Mouse (Mus musculus) cerebellum, adult 8-10 months (tissue): ENCODE measurements around the gene D430041D05Rik.

Experiments used
- DNase-seq: peaks from one replicate; pipeline ENCODE4 v3.0.0; 2022

Gene D430041D05Rik

DNA sequence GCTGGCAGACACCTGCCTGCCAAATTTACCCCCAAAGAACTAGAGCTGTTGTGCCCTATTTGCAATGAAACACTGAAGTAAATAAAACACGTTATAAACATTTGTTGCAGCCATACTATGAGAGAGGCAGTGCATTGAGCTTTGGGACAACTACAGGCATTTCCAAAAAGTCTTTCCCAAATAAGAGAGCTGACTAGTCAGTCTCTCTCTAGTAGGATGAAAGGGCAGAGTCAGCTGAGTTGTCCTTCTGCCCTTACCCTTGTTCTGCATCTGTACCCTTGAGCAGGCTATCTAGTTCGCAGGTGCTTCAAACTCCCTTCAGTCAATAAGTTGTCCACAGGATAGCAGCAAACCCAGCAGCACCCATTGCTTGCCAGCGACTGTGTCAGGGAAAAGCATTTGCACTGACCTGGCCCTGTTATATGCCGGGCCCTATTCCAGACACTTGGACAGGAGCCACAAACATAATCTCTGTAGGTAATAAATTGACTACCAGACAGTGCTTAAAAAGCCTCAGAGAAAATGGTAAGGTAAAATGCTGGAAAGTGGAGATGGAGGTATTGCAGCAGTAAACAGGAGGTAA lies at the start of gene D430041D05Rik:
D430041D05Rik (minus strand) TSS at position 51 of the 583 bp plus-strand sequence.
- peak; percentile 34 for DNase-seq

DNA sequence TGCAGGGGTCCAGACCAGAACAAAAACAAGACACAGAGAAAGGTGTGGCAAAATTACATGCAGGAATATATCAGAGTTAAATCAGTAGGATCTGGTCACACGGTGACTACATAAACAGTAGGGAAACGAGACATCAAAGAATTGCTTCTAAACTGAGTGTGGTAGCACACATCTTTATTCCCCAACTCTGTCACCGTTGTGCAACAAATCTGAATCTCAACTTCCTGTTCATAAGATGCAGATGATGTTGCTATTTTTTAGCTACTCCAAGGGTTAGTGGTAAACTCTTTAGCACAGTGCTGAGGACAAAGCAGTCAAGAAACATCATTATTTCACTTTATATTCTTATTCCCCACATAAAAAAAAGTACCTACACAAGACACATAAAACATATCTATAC lies 49.2 kb upstream of the D430041D05Rik start:
- DNase-seq: no peak

DNA sequence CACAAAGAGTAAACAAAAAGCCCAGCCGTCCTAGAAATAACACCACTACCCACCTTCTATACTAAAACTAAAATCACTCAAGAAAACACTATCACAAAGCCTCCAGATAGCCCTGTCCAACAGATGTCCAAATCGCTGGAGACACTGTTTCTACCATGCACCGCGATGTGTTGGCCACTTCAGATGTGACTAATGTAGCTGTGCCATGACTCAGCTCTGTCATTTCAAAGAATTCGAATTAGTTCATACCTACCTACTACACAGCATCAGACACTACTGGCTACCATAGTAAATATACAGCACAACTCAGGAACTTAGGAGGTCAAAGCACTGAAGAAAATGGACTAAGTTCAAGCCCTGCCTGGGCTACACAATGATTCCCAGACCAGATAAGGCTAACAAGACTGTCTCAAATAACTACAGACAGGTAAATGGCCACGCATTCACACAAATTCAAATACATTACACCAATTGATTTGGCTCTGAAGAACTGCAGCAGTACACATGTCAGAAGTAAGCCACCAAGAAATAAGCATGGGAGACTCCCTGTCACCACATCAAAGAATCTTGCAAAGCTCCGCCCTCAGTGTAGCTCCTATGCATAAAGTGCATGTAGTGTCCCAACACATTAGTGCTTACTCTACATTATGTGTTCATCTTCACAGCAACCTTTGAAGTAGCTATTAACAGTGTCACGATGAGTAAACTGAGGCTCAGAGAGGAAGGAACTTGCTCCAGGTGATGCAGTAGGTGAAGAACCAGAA lies 47.9 kb upstream of the D430041D05Rik start:
- DNase-seq: no peak

DNA sequence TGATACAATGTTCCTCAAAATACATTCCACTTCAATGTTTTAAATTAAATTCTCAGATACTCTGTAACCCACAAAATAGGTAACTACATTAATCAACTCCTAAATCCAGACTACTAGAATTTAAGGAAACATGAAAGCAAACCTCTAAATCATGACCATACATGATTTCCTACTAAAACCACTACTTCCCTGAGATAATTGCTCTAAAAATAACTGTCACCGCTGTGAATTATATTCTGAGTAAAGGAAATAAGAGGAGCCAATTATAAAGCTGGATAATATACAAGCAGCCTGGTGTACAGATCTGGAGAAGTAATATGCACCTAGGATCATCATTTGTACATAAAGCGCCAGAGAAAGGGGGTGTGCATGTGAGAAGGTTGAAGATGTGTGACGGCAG lies 46.3 kb upstream of the D430041D05Rik start:
- DNase-seq: no peak

DNA sequence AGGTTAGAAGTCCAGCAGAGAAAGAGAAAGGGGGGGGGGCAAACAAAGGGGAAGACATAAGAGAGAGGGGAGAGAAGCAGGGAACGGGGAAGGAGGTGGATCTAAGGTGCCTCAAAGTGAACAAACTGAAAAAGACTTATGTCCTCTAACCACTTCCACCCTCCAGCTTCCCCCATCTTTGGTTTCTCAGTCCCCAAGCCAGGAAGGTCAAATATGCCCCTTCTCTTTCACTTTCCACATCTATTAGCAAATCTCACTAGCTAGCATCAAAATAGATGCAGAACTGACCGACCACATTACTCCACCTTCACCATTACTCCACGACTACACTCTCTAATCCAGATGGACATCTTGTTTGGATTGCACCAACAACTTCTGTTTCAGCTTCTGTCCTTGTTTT lies 39.9 kb upstream of the D430041D05Rik start:
- no peak for DNase-seq

DNA sequence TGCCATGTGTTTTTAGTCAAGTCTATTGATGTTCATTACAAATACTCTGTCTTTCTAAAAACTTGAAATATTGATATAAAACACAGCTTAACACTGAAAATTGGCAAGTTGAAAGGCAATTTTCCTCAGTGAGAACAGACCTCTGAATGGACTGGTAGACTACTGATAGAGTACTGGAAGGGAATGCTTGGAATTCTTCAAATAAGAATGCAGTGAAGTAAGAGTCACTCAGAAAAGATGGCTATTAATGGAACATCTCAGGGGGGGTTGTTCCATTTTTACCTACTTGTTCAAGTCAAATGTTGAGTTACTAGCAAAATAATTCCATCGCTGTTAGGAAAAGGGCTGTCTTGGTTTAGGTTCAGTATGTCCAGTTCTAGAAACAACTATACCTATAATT lies 38.4 kb upstream of the D430041D05Rik start:
- DNase-seq: no peak

DNA sequence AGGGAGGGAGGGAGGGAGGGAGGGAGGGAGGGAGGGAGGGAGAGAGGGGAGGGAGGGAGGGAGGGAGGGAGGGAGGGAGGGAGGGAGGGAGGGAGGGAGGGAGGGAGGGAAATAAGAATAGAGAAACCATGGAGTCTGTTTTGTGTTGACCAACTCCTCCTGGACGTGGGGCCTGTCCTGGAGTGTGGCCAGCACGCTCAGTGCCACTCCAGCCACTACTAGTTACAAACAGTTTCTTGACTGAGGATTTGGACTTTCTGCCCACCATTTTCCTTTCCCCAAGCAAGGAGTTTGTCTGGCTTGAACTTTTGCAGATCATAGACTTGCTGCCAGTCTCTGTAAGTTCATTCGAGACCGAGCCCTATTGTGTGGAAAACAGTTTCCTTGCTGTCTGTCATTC lies 37.4 kb upstream of the D430041D05Rik start:
- no peak for DNase-seq

DNA sequence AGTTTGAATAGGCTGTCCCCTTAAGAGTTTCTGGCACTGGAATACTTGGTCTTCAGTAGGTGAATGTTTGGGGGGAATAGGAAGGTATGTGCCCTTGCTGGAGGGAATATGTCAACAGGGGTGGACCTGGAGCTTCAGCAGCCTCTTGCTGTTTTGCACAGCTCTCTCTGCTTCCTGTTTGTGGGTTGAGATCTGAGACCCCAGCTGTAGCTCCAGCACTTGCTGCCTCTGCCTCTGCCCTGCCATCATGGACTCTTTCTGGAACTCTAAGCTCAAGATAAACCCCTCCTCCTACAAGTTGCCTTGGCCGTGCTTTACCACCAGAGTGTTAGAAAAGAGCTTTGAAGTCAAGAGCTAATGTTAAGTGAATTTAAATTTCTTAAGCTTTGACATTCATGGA lies 35.2 kb upstream of the D430041D05Rik start:
- DNase-seq: no peak

DNA sequence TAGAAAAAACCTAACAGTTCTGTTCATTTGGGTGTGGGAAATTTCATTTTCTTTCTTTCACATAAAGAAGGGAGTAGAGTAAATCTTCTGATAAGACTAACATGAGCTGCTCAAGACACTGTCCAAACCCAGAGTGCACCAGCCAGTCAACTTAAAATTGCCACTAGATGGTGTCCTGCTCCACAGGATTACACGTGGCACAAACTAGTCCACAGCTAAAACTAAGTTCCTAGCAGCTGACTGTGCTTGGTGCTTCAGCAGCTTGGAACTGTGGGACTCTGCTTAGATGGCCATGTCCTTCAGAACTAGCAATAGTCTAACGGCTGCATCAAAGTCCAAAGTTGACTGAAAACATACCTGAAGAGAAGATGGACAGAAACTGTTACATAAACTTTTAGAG lies 34.0 kb upstream of the D430041D05Rik start:
- DNase-seq: peak; percentile 59

DNA sequence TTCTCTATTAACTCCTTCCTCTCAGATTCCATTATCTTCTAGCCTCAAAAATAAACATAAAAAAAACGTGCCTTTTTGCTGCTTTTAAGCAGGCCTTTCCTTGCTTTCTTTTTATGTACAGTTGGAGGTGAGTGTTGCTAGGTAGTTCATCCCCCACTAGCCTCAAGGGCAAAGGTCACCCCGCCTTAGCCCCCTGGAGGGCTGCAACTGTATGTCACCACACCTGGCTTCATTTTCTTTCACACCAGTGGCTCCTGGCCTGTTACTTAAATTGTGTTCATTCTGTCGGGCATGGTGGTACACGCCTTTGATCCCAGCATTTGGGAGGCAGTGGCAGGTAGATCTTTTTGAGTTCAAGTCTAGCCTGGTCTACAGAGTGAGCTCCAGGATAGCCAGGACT lies 31.5 kb upstream of the D430041D05Rik start:
- no peak for DNase-seq

DNA sequence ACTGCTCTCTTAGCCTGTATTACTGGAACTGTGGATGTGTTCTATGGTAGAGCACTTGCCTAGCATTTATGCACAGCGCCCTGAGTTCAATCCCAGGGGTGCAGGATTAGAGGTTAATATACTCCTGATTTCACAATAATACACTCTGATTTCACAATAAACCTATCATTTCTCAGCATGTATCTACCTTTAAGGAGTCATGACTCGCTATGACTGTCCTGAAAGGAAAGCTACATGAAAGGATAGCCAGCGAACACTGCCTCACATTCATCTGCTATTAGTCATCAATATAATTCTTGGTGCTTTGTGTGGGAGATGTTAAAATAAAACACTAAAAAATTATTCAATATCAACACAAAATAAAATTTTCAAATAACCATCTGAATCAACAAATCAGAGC lies 25.4 kb upstream of the D430041D05Rik start:
- no peak for DNase-seq

DNA sequence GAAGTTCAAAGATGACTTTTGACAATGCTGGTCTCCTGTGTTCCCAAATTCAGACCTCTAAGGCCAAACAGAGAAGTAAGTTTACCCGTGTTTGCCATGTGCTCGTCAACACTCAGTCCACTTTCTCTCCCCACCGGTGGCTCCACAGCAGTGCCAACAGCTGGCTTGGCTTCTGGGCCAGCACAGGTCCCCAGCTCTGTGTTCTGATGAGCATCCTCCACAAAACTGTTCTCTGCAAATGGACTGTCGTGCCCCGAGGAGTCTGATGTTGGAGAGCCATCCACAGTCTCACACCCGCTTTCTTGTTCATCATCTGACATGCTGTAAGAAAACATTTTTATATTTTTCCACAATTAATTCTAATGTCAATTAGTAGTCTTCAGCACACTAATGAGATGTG lies 20.3 kb upstream of the D430041D05Rik start:
- DNase-seq: no peak

DNA sequence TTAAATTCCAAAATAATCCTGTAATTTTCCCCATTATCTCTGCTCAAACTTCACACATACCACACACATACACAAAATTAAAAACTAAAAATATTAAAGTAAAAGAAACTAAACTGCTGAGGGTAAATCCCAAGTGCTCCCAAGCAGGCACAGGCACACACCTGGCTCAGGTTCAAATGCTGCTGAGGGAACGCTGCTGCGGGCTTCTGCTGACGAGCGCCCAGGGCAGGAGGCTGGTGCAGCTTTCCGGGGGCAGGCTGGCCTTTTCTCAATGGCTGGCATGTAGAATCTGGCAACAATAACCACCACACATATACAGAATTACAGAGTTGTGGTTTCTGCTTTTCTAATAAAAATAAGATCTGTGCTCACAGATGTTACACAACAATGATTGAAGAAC lies 19.8 kb upstream of the D430041D05Rik start:
- no peak for DNase-seq

DNA sequence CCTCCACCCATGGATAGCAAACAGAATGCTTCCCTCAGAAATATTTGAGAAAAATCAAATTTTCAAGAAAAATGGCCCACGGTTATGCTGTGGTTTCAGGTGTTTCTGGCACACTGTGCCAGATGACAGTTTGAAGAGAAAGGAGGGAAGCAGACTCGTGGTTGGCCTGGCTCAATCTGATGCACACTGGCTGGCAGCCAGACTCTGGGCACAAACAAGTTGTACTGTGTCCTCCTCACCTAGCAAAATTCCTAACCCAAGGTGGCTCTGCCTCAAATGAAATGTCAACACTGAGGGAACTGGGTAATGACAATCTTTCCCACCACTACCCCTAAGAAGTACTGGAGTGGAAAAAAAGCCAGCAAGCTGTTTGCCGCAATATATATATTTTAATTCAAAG lies 15.3 kb upstream of the D430041D05Rik start:
- DNase-seq: no peak

DNA sequence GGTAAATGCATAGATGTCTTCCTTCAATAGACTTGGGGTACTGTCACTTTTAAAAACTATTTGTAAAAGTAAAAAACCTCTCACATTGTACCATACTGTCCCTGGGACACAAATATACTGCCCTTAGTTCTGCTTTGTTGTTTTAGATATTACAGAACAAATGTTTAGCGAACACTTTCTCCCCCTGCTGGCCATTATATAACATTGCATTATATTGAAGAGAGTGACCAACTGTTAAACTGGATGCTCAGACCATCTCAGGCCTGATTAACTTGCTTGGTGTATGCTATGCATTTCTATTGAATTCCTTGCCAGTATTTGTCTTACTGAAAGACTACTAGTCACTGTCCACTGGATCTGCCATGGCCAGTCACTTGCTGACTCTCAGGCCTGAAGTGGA lies 11.4 kb upstream of the D430041D05Rik start:
- DNase-seq: peak; percentile 46

DNA sequence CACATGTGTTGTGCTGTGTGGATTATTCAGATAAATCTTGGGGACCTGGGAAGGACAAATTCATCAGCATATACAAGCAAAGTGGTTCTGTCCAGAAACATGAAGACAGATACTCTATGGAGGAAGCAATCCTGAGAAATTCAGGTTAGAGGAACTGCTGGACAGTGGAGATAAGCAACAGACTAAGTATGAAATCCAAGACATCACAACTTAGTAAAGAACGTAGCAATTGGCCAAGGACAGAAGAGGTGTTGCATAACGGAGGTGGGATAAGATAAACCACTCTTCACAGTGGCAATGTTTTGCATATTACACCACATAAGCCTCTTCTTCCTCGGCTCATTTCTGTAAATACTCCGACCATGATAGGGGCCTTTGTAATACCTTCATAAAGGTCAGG lies 10.0 kb upstream of the D430041D05Rik start:
- DNase-seq: no peak

DNA sequence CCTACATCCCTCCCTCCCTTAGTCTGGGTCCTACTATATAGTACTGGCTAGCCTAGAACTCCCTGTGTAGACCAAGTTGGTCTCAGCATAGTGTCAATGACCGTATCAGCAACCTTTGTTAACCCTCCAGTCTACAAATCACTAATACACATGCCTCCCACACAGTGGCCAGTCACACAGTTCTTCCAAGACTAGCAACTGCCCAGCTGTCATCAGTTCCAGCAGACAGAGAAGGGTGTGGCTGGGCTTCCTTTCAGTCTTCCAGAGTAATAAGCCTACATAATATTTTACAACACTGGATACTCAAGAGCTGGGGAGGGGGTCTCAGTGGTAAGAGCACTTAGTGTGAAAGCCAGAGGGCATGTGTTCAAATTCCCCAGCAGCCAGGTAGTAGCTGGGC lies 9.2 kb upstream of the D430041D05Rik start:
- no peak for DNase-seq

DNA sequence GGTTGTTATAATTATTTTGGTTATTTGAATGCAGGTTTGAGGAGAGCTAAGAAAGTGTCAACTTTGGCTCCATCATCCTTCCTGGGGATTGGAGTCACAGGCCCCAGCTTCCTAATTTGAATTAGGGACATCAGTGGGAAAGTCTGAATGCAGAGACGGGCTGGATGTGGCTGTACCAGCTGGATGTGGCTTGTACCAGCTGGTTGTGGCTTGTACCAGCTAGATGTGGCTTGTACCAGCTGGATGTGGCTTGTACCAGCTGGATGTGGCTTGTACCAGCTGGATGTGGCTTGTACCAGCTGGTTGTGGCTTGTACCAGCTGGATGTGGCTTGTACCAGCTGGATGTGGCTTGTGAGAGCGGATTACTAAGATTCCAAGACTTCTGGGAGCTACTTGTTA lies 8.6 kb upstream of the D430041D05Rik start:
- no peak for DNase-seq

DNA sequence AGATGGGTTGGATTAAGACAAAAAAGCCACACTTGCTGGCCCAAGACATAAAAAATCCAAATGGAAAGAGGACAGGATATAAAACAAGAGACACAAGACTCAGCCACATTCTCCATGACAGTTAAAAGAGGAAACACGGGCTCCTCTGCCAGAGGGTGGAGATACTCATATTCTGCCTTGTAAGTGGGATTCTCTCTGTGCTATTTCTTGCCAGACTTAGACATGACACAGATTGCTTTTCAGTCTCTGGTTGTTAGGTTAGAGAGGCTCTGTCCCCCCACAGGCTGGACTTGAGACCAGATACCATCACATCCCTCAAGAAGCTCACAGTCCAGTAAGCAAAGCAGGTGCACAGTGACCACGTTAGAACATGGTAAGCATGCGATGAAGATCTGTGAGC lies 2.2 kb upstream of the D430041D05Rik start:
- no peak for DNase-seq

DNA sequence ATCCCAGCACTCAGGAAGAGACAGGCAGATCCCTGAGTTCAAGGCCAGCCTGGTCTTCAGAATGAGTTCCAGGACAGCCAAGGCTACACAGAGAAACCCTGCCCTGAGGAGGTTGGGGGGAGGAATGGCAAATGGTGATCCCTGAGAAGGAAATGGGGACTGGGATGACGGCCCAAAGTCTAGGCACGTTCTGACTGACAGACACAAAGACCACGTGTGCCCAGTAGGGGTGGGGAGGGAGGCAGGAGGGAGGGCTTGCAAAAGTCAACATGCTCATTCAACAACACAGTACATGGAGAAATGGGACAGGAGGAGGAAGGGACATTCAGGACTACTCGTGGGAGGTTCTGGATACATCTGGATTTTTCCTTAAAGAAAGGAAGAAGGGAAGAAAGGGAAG lies 1.7 kb upstream of the D430041D05Rik start:
- no peak for DNase-seq

DNA sequence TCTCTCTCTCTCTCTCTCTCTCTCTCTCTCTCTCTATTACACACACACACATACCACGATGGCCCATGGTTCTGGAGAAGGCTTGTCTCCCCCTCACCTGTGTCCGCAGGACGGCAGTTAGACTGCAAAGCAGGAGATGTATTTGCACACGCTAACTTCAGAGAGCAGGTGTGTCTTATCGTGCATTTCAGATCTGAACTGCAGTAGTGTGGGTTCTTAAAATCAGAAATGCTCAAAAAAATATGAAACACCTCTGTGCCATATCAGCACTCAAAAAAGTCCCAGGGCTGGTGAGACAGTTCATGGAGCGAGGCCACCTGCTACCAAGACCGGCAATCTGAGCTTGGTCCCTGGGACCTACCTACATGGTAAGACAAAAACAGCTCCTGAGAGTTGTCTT lies 993 bp upstream of the D430041D05Rik start:
- no peak for DNase-seq

DNA sequence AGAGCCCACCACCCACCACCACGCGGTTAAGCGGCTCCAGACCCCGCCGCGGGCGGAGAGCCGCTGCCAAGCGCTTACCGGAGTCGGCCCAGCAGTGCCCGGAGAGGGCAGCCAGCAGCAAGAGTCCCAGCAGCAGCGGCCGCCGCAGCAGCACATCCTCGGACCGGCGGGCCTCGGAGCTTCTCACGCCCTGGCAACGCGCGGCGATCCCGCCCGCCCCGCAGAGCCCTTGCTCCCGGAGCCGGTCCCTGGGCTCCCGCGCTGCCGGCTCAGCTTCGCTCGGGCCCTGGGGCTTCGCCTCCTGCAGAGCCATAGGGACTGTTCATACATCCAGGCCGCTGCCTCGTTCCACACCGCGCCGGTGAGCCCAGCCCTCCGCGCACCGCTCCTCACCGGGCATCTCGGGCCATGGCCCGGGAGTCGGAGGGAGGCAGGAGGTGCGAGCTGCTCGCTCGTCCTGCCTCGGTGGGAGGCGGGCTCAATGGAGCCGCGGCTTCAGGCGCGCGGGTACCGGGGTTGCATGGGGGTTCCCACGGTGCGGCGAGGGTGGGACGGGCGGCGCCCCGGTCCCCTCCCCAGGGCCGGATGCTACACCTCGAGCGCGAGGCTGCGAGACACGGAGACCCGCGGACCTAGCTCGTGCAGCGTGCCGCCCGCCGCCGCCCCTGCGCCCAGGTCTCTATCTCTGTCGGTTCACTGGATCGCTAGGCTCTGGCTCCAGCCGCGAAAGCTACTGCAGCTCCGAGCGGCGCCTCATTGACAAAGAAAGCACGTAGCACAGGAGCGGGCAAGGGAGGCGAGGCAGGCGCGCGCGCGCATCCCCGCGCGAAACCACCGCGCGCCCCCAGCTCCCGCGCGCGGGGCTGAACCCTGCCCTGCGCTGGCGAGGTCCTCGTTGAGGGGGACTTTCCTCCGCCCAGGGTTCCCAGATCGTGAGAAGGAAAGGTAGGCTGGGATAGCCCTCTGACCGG lies 677 bp downstream of the D430041D05Rik start:
- DNase-seq: peak; percentile 70

DNA sequence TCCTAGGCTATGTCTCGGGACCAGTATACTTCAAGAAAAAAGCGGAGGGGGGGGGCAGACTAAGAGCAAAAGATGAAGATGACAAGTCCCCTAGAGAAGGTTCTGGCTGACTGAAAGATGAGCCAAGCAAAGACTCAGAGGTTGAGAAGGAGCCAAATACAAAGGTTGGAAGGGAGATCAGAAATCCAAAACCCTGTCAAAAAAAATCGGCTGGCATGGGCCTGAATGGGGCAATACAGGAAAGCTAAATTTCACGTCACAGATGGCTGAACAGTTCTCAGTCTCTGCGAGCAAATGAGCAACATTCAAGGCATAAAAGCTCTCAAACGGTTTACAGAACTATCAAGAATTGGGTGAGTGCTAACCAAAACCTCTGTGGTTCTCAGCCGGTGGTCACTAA lies 2.5 kb downstream of the D430041D05Rik start:
- DNase-seq: no peak

DNA sequence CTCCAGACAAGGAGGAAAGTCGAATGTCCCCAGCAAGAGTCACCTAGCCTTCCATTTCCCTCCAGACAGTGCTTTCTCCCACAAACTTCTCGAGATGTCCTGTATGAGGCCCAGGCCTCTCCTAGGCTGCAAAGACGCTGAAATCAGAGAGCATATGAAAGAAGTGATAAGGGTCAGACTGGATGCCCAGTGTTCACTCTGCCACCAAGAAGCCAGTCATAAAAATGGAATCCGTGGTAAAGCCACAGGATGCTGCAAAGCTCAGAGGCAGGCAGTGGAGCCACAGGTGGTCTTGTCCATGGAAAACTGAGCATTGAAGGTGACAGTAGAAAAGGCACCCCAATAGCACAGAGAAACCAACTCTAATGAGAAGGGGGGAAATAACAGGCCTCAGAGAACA lies 2.9 kb downstream of the D430041D05Rik start:
- DNase-seq: peak; percentile 23
